Mouse (Mus musculus): Measurements from ENCODE around the gene Slco1a4.
"Not testable (repeated sequence)": the region's sequence is repeated elsewhere in the genome, so short reads cannot be mapped to it uniquely, and the experiment has no call there.

Slco1a4 gene

GRCm38 (mm10) chr6:141856085-141856484 is at the start of gene Slco1a4:
Gene Slco1a4 (minus strand): TSS chr6:141856199.
- DNase-seq (ENCODE audit: low spot score in 2 of 2), result no peak

- DNase-seq (ENCODE audit: low spot score in 2 of 2), result no peak
These were observed 42.2 kb upstream of the Slco1a4 start for GRCm38 (mm10) chr6:141898197-141898596.

- no peak for DNase-seq (ENCODE audit: low spot score in 2 of 2)
These were observed 33.7 kb upstream of the Slco1a4 start for GRCm38 (mm10) chr6:141889723-141890122.

- DNase-seq (ENCODE audit: low spot score in 2 of 2), result no peak
These were observed 32.2 kb upstream of the Slco1a4 start for GRCm38 (mm10) chr6:141888248-141888647.

GRCm38 (mm10) chr6:141882581-141882980 is 26.6 kb upstream of the Slco1a4 start:
- DNase-seq (ENCODE audit: low spot score in 2 of 2), result no peak

- not testable (repeated sequence) for DNase-seq (ENCODE audit: low spot score in 2 of 2)
These were observed 19.7 kb upstream of the Slco1a4 start for GRCm38 (mm10) chr6:141875742-141876141.

GRCm38 (mm10) chr6:141871711-141872110 is 15.7 kb upstream of the Slco1a4 start:
- no peak for DNase-seq (ENCODE audit: low spot score in 2 of 2)

GRCm38 (mm10) chr6:141868735-141869134 is 12.7 kb upstream of the Slco1a4 start:
- no peak for DNase-seq (ENCODE audit: low spot score in 2 of 2)

GRCm38 (mm10) chr6:141866026-141866425 is 10.0 kb upstream of the Slco1a4 start:
- no peak for DNase-seq (ENCODE audit: low spot score in 2 of 2)

- DNase-seq (ENCODE audit: low spot score in 2 of 2), result no peak
These were observed 1.9 kb upstream of the Slco1a4 start for GRCm38 (mm10) chr6:141857735-141858531.

GRCm38 (mm10) chr6:141853616-141854015 is 2.4 kb downstream of the Slco1a4 start:
- DNase-seq (ENCODE audit: low spot score in 2 of 2), result no peak

- no peak for DNase-seq (ENCODE audit: low spot score in 2 of 2)
These were observed 6.9 kb downstream of the Slco1a4 start for GRCm38 (mm10) chr6:141849051-141849450.

GRCm38 (mm10) chr6:141797837-141798236 is 58.2 kb downstream of the Slco1a4 start:
- peak in 1 of 2 experiments; percentile 14 for DNase-seq (ENCODE audit: low spot score in 2 of 2)

GRCm38 (mm10) chr6:141774476-141774875 is 81.5 kb downstream of the Slco1a4 start:
- no peak for DNase-seq (ENCODE audit: low spot score in 2 of 2)

- DNase-seq (ENCODE audit: low spot score in 2 of 2), result no peak
These were observed 82.3 kb downstream of the Slco1a4 start, which contains the start of gene Gm5724 for GRCm38 (mm10) chr6:141773710-141774109. Gene Gm5724 (minus strand): TSS chr6:141773810.

All from left cerebral cortex, adult 9 months (tissue).